Mouse (Mus musculus): ENCODE data around the gene Twnk. TPM values are rescaled to one million over a fixed set of nuclear protein-coding genes. Genes with fewer than 3 reads are reported as not detected.

The Twnk gene
- total RNA-seq, 2 experiments from 2014 or later = 6.3 to 6.5 TPM

- ATAC-seq (ENCODE audit: poor library complexity, severe bottlenecking) = no peak
These were observed 3.2 kb upstream of the Twnk start for GRCm38 (mm10) chr19:45002301-45002700.

- no peak for ATAC-seq (ENCODE audit: poor library complexity, severe bottlenecking)
These were observed 1.5 kb upstream of the Twnk start for GRCm38 (mm10) chr19:45003740-45004516.

DNA sequence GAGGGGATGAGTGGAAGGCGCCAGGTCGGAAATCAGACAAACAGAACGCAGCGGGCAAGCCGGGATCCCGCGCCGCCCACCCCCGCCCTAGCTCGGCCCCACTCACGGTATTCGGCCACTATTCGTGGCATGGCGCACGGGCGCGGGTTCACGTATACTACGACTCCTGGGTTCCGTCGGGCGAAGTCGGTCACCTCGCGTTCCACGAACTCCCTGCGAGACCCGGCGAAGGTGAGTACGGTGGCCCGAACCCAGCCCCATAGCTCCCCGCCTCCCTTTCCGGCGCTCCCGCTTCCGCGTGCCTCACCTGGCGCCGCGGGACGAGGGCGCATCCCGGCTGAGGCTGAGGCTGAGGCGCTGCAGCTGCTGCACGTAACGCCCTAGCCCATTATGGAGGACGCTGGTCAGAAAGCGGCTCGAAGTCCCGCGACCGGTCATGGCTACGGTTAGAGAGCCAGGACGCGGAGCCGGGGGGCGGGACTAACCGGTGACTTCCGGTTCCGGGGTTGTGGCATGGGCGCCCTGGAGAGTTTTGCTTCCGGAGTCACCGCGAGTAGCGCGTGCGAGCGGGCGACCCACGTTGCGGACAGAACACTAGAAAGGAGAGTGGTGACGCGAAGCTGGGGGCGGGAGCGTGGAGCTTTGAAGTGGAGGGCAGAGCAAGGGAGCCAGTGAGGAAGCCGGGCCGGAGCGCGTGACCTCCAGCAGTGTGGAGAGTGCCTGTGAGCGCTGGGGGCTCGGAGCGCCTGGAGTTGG lies 672 bp downstream of the Twnk start, which contains the start of gene Mrpl43:
TSS of gene Mrpl43 (minus strand) at position 486 of the 756 bp plus-strand sequence.
- peak; percentile 93 for ATAC-seq (ENCODE audit: poor library complexity, severe bottlenecking)

DNA sequence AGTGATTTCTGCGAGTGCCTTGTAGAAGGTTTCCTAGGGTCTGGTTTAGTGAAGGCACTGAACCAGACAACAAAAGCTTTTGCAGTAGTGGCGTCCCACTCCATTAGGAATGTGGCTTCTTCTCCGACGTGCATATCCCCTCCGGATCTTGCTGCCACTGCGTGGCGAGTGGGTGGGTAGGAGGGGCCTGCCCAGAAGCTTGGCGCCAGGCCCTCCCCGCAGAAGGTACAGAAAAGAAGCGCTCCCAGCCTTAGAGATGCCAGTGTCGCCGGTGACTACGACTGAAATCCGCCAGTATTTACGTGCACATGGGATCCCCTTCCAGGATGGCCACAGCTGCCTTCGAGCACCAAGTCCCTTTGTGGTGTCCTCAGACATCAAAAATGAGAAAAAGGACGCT lies 1.6 kb downstream of the Twnk start:
- no peak for ATAC-seq (ENCODE audit: poor library complexity, severe bottlenecking)

- no peak for ATAC-seq (ENCODE audit: poor library complexity, severe bottlenecking)
These were observed 2.1 kb downstream of the Twnk start for GRCm38 (mm10) chr19:45007425-45008191.

- no peak for ATAC-seq (ENCODE audit: poor library complexity, severe bottlenecking)
These were observed 5.2 kb downstream of the Twnk start for GRCm38 (mm10) chr19:45010646-45011045.

DNA sequence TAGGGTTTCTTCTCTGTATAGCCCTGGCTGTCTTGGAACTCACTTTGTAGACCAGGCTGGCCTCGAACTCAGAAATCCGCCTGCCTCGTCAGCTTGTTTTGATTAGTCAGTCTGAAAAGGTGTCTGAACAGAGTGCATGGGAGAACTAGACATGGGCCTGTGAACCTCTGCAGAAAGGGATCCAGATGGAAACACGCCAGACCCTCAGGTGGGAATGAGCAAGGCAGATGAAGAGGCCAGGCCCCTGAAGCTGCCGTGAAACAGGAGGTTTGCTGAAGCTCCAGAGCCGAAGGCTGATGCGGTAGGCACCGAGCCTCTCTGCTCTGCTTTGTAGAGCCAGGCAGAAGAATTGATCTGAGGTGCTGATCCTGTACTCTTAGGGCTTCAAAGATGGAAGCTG lies 6.8 kb downstream of the Twnk start:
- ATAC-seq (ENCODE audit: poor library complexity, severe bottlenecking) = no peak

DNA sequence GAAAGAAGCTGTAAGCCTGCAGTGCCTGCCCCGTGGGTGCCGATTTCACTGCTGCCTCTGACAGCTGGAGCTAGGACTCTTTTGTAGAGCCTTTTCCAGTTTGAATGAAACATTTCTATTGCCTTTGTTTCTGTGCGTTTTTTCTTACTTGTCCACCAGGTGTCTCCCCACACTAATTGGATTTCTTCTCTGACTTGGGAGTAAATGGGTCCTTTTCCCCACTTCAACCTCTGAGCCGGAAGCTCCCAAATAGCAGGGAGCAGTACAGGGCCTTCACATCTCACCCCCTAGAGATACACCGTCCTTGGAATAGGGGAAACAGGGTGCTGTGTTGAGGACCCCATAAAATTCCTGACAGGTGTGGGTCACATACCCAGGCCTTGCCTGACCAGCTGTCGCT lies 7.2 kb downstream of the Twnk start:
- no peak for ATAC-seq (ENCODE audit: poor library complexity, severe bottlenecking)

- no peak for ATAC-seq (ENCODE audit: poor library complexity, severe bottlenecking)
These were observed 8.2 kb downstream of the Twnk start for GRCm38 (mm10) chr19:45013581-45014225.

- ATAC-seq (ENCODE audit: poor library complexity, severe bottlenecking) = no peak
These were observed 9.0 kb downstream of the Twnk start, which contains the start of gene Lzts2 for GRCm38 (mm10) chr19:45014335-45014971. Gene Lzts2, plus strand, starts transcription at chr19:45014414.

DNA sequence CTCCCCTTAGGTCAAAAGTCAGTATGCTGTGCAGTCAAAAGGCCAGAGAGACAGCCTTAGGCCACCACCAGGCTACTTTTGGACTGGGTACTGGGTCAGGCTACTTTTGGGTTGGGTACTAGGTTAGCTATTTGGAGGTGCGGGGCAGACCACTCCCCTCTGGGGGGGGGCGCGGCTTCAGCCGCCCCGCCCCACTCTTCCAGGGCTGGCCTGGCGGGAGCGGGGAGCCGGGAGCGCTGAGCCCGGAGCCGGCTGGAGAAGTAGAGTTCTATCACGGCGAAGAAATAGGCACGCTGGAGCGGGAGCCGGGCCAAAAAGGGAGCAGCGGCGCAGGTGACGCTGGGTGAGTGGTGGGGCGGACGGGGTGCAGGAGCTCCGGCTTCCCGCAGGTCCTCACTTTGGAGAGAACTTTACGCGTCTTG lies 9.5 kb downstream of the Twnk start:
- peak; percentile 16; the same call in 1 of the 2 replicates for ATAC-seq (ENCODE audit: poor library complexity, severe bottlenecking)

GRCm38 (mm10) chr19:45015518-45016281 lies 10.2 kb downstream of the Twnk start:
- ATAC-seq (ENCODE audit: poor library complexity, severe bottlenecking) = peak; percentile 60

GRCm38 (mm10) chr19:45016341-45017215 lies 11.1 kb downstream of the Twnk start:
- no peak for ATAC-seq (ENCODE audit: poor library complexity, severe bottlenecking)

- ATAC-seq (ENCODE audit: poor library complexity, severe bottlenecking) = no peak
These were observed 11.8 kb downstream of the Twnk start for GRCm38 (mm10) chr19:45017216-45017771.

GRCm38 (mm10) chr19:45017909-45018308 lies 12.4 kb downstream of the Twnk start:
- peak; percentile 22 for ATAC-seq (ENCODE audit: poor library complexity, severe bottlenecking)

DNA sequence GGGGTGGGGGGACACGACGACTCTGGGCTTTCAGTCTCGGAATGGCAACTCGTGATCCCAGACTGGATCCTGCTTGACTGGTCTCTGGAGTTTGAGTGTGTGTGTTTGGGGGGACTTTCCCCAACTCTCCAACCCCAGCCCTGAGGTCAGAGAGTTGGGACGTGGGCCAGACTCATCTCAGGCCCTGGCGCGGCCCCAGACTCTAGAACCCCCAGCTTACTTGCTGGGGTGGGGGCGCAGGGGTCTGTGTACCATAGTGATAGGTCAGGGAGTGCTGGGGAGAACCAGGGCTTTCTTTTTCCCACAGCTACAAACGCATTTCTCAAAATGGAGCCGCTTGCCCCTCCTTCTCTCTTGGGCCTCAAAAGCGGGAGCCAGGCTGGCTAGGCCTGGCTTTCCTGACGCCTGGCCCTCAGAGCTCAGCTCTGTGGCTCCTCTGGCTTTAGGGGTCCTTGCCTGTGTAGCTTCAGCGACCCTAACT lies 12.9 kb downstream of the Twnk start:
- ATAC-seq (ENCODE audit: poor library complexity, severe bottlenecking) = no peak

- ATAC-seq (ENCODE audit: poor library complexity, severe bottlenecking) = no peak
These were observed 14.9 kb downstream of the Twnk start for GRCm38 (mm10) chr19:45020348-45020747.

DNA sequence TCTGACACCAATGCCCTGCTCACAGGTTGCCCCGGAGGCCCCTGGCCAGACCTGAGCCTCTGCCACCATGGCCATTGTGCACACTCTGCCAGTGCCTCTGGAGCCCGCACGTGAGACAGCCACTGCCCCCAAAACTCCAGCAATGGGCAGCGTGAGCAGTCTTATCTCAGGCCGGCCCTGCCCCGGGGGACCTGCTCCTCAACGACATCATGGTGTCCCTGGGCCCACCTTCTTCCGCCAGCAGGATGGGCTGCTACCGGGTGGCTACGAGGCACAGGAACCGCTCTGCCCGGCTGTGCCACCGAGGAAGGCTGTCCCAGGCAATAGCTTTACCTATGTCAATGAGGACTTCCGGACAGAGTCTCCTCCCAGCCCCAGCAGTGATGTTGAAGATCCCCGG lies 15.9 kb downstream of the Twnk start:
- no peak for ATAC-seq (ENCODE audit: poor library complexity, severe bottlenecking)
